Mouse (Mus musculus) thymus, adult 2 months (tissue): ENCODE results near the gene Hist1h4d. TPM values are rescaled to one million over a fixed set of nuclear protein-coding genes. Genes with fewer than 3 reads are reported as not detected.
A peak's percentile ranks its signal among the peaks of the same experiment; 100 is the strongest.
"Not testable (repeated sequence)": the region's sequence is repeated elsewhere in the genome, so short reads cannot be mapped to it uniquely, and the experiment has no call there.

ENCODE experiments used
- DNase-seq: peaks from one replicate; pipeline ENCODE4 v3.0.0; 2021
- H3K27ac ChIP-seq: fragments of 200-500 bp; 2 replicates; pipeline ENCODE4 v1.5.1; 2012; ENCODE audit warnings: low read length, control low read depth; ENCODE audit not compliant: control insufficient read depth, insufficient read depth
- H3K27me3 ChIP-seq: fragments of 200-500 bp; 2 replicates; pipeline ENCODE4 v1.6.1; 2012; ENCODE audit warnings: mild to moderate bottlenecking, low read length, moderate library complexity, mixed read lengths; ENCODE audit not compliant: control insufficient read depth, insufficient read depth
- H3K36me3 ChIP-seq: fragments of 200-500 bp; 2 replicates; pipeline ENCODE4 v1.6.1; 2012; ENCODE audit warnings: mild to moderate bottlenecking, low read length, moderate library complexity; ENCODE audit not compliant: control insufficient read depth, insufficient read depth
- H3K4me1 ChIP-seq: fragments of 200-500 bp; replicated peaks from 2 replicates; pipeline ENCODE4 v1.6.1; 2012; ENCODE audit warnings: low read length; ENCODE audit not compliant: control insufficient read depth, insufficient read depth
- H3K4me3 ChIP-seq: fragments of 200-500 bp; 2 replicates; pipeline ENCODE4 v1.5.1; 2012; ENCODE audit warnings: mild to moderate bottlenecking, low read length, control low read depth, moderate library complexity; ENCODE audit not compliant: control insufficient read depth, insufficient read depth
- CTCF ChIP-seq: fragments of 200-500 bp; IDR thresholded peaks from 2 replicates; pipeline ENCODE4 v1.5.1; 2012; ENCODE audit warnings: mild to moderate bottlenecking, control low read depth, low read length, moderate library complexity, borderline replicate concordance; ENCODE audit not compliant: control insufficient read depth, poor library complexity, insufficient read depth; ENCODE audit errors: extremely low read depth
- POLR2A ChIP-seq: fragments of 200-500 bp; IDR thresholded peaks from 2 replicates; pipeline ENCODE4 v1.6.1; 2012; ENCODE audit warnings: mild to moderate bottlenecking, low read length, control low read depth, moderate library complexity; ENCODE audit not compliant: control insufficient read depth, poor library complexity, insufficient read depth; ENCODE audit errors: extremely low read depth
- WGBS: fragments of 180-500 bp; shearing (Covaris S2); methylation state at CpG from one replicate; pipeline ENCODE4 v1.1.7; 2018; 5-methylcytosine and 5-hydroxymethylcytosine counted together
- polyA plus RNA-seq: library from polyadenylated mRNA; depleted of rRNA; stranded (reverse); fragments of >200 nt; gene quantifications from 2 replicates; pipeline ENCODE4 v1.2.3, GENCODE M21; 2012

Hist1h4d gene
- polyA plus RNA-seq, 1 experiment, result 115 TPM

DNA sequence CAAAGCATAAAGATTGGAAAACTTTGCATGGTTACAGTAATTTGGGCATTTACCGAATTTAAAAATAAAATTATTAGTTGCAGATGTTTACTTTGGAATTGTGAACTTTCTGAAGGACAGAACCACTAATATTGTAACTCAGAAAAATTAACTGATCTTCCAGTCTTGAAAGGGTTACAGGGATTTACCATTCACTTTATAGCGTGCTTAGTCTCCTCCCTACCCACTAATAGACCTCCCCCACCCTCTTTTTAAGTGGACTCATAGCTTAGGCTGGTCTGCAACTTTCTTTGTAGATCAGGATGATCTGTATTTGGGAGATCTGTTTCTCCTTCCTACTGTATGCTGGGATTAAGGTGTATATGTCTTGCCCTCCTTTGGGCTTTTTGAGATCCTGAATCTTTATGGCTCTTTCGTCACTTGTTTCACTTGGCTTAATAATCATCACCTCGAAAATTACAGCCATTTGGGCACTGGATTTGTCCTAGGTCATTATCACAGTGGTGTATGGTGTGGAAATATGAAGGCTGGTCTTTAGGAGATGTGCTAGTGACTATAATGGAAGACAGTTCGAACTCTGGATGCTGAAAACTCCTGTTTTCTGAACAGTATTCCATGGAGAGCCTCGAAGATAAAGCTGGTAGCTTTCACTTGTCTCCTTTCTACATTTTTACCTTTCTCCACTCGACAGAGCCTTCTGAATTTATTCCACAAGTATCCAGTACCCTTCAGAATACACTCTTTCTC, 45.1 kb upstream of the Hist1h4d start:
- Histone ChIP-seq H3K27ac (no peak overlapping the region), H3K4me1 (peaks cover 6% of the 10 kb centered on the region), H3K27me3 (no peaks in the 10 kb centered on the region), H3K36me3 (no peaks in the 10 kb centered on the region), H3K4me3 (no peak overlapping the region)
- 38% methylated on average over 7 of the region's 7 CpGs for WGBS
- no peak for TF ChIP-seq CTCF
- no peak for TF ChIP-seq POLR2A
- DNase-seq, result no peak

DNA sequence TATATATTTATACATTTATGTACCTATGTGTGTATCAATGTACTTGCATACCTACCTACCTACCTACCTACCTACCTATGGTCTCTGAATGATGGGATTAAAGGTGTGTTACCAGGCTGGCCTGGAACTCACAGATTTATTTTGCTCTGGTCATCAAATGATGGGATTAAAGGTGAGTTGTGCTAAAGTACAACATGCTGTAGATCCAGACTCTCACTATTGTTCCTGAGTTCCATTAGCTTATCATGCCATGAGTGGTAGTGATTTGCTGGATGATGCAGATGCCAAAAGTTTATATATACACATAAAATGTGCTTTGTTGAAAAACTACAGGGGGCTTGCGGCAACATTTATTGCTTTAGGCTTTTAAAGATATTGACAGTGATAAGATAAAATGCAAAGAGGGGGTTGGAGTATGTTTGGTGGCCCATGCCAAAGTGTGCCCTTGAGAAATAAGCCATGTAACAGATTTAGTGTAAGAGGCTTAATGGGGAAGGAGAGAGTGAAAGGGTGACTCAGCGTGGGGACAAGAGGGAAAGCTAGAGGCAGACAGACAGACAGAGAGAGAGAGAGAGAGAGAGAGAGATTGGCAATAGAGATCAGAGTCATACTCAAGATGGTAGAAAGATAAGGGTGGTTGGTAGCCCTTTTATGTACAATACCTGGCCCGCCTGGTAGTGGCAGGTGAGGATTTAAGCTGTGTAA, 44.2 kb upstream of the Hist1h4d start:
- H3K27me3 ChIP-seq, result no peaks in the 10 kb centered on the region
- 56% methylated on average over 3 of the region's 3 CpGs for WGBS
- DNase-seq, result no peak
- TF ChIP-seq CTCF (no peak), POLR2A (no peak)
- H3K4me3 ChIP-seq, result no peak overlapping the region
- peaks cover 6% of the 10 kb centered on the region for H3K4me1 ChIP-seq
- no peaks in the 10 kb centered on the region for H3K36me3 ChIP-seq
- H3K27ac ChIP-seq, result no peak overlapping the region

DNA sequence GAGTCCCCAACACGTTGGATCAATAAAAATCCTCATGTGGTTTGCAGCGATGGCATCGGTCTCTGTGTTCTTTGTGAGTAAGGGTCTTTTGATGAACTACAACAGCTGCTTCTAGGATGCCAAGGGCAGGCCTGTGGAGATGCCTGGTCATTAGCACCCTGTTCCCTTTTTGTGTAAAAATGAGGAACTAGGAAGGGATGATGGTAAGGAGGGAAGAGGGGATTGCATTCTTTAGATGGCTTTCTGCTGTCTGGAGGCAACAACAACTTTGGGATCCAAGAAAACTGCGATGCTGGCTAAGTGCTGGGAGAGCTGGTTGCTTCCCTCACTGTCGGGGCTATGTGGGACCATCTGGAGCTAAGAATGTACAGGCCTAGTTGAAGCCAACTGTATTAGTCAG, 43.1 kb upstream of the Hist1h4d start:
- H3K36me3 ChIP-seq, result no peaks in the 10 kb centered on the region
- TF ChIP-seq POLR2A, result no peak
- no peak for TF ChIP-seq CTCF
- no peaks in the 10 kb centered on the region for H3K27me3 ChIP-seq
- H3K4me1 ChIP-seq, result peaks cover 4% of the 10 kb centered on the region
- DNase-seq, result no peak
- WGBS, result 93% methylated on average over 5 of the region's 5 CpGs
- H3K27ac ChIP-seq, result no peak overlapping the region
- H3K4me3 ChIP-seq, result no peak overlapping the region

- not testable (repeated sequence) for H3K4me3 ChIP-seq, H3K4me1 ChIP-seq, DNase-seq, H3K27me3 ChIP-seq, H3K36me3 ChIP-seq, H3K27ac ChIP-seq
- 85% methylated on average over 1 of the region's 1 CpGs for WGBS
Measured at GRCm38 (mm10) chr13:23539821-23540220, 41.6 kb upstream of the Hist1h4d start.

GRCm38 (mm10) chr13:23541497-23541896, 39.9 kb upstream of the Hist1h4d start:
- Histone ChIP-seq H3K4me3 (no peak overlapping the region), H3K36me3 (no peaks in the 10 kb centered on the region), H3K27ac (no peak overlapping the region), H3K4me1 (peaks cover 2% of the 10 kb centered on the region; the same call in 1 of the 2 replicates), H3K27me3 (no peaks in the 10 kb centered on the region)
- TF ChIP-seq POLR2A (no peak), CTCF (no peak)
- WGBS, result 94% methylated on average over 3 of the region's 3 CpGs
- no peak for DNase-seq

- not testable (repeated sequence) for H3K36me3 ChIP-seq, H3K4me1 ChIP-seq, H3K27me3 ChIP-seq, DNase-seq
- 27% methylated on average over 3 of the region's 3 CpGs for WGBS
- Histone ChIP-seq H3K4me3 (peak overlapping the region; percentile 57), H3K27ac (peak overlapping the region; percentile 85)
Measured at GRCm38 (mm10) chr13:23542225-23542980, 39.0 kb upstream of the Hist1h4d start.
